8 mouse cellular contexts compared by ENCODE assay signal in genomic region chr13:107100852-107101325, GRCm38 (mm10).
DNase-seq lines count a peak whose midpoint lies in the region; ATAC-seq lines count a peak whose summit lies in the region.

No protein-coding gene starts in this region.

- H3K4me1 ChIP-seq in hindbrain, embryonic 12.5 days: no peaks in the 10 kb centered on the region
- H3K4me1 ChIP-seq in hindbrain, embryonic 13.5 days (replicated peaks): no peaks in the 10 kb centered on the region
- H3K4me1 ChIP-seq in liver, embryonic 15.5 days (replicated peaks): peaks cover 63% of the 10 kb centered on the region

- no peak overlapping the region for H3K27ac ChIP-seq in hindbrain, embryonic 12.5 days
- no peak overlapping the region for H3K27ac ChIP-seq in hindbrain, embryonic 13.5 days
- H3K27ac ChIP-seq in liver, embryonic 15.5 days (replicated peaks): peak overlapping the region; percentile 99

- no peaks in the 10 kb centered on the region for H3K36me3 ChIP-seq in hindbrain, embryonic 12.5 days
- H3K36me3 ChIP-seq in hindbrain, embryonic 13.5 days: no peaks in the 10 kb centered on the region
- H3K36me3 ChIP-seq in liver, embryonic 15.5 days (replicated peaks): no peaks in the 10 kb centered on the region
- no peaks in the 10 kb centered on the region for H3K36me3 ChIP-seq in splenic B cell, adult 2 months (ENCODE audit: control insufficient read depth, insufficient read depth, low read length, poor library complexity, severe bottlenecking)

- WGBS in hindbrain, embryonic 12.5 days: 79% methylated on average over 6 of the region's 6 CpGs
- 82% methylated on average over 6 of the region's 6 CpGs for WGBS in hindbrain, embryonic 13.5 days
- WGBS in liver, embryonic 15.5 days (ENCODE audit: insufficient replicate concordance): 6% methylated on average over 6 of the region's 6 CpGs

- H3K4me3 ChIP-seq in hindbrain, embryonic 12.5 days: no peak overlapping the region
- H3K4me3 ChIP-seq in hindbrain, embryonic 13.5 days: no peak overlapping the region
- H3K4me3 ChIP-seq in liver, embryonic 15.5 days (replicated peaks): peak overlapping the region; percentile 47

- H3K9me3 ChIP-seq in hindbrain, embryonic 12.5 days (replicated peaks): no peaks in the 10 kb centered on the region
- no peaks in the 10 kb centered on the region for H3K9me3 ChIP-seq in hindbrain, embryonic 13.5 days
- H3K9me3 ChIP-seq in liver, embryonic 15.5 days (replicated peaks): no peaks in the 10 kb centered on the region

- no peak overlapping the region for H3K4me2 ChIP-seq in hindbrain, embryonic 12.5 days (replicated peaks)
- no peak overlapping the region for H3K4me2 ChIP-seq in hindbrain, embryonic 13.5 days
- peak overlapping the region; percentile 68 for H3K4me2 ChIP-seq in liver, embryonic 15.5 days

- no peak overlapping the region for H3K9ac ChIP-seq in hindbrain, embryonic 12.5 days
- H3K9ac ChIP-seq in hindbrain, embryonic 13.5 days: no peak overlapping the region
- H3K9ac ChIP-seq in liver, embryonic 15.5 days: peak overlapping the region; percentile 56

- no peaks in the 10 kb centered on the region for H3K27me3 ChIP-seq in hindbrain, embryonic 12.5 days
- no peaks in the 10 kb centered on the region for H3K27me3 ChIP-seq in hindbrain, embryonic 13.5 days
- H3K27me3 ChIP-seq in liver, embryonic 15.5 days: no peaks in the 10 kb centered on the region
- no peaks in the 10 kb centered on the region for H3K27me3 ChIP-seq in splenic B cell, adult 2 months (ENCODE audit: control insufficient read depth, insufficient read depth, low read length, poor library complexity, severe bottlenecking)

- peak; percentile 62 for DNase-seq in splenic B cell, adult 2 months (ENCODE audit: low read depth, low spot score)
- DNase-seq in ovary, postnatal 14 days (ENCODE audit: low spot score): no peak
- DNase-seq in cerebellum, postnatal 14 days: no peak
- no peak for DNase-seq in gastrocnemius, adult 8-10 months (ENCODE audit: low spot score in 2 of 2)

- ATAC-seq in hindbrain, embryonic 12.5 days (ENCODE audit: low FRiP score): peak; percentile 52; the same call in 1 of the 2 replicates
- no peak; the same call in 1 of the 2 replicates for ATAC-seq in hindbrain, embryonic 13.5 days (ENCODE audit: low FRiP score)
- peak; percentile 86 for ATAC-seq in erythroblast, adult 5-6 weeks (replicated peaks; ENCODE audit: low FRiP score, poor library complexity, severe bottlenecking)
- ATAC-seq in liver, embryonic 15.5 days (ENCODE audit: insufficient read depth): peak; percentile 96
